Mouse (Mus musculus) MN1 (cell line): ENCODE data around the gene Kcnq1.

Source experiments
- DNase-seq: peaks from one replicate; pipeline ENCODE4 v3.0.0-alpha.2; 2016; ENCODE audit warnings: low spot score

Kcnq1 gene

DNA sequence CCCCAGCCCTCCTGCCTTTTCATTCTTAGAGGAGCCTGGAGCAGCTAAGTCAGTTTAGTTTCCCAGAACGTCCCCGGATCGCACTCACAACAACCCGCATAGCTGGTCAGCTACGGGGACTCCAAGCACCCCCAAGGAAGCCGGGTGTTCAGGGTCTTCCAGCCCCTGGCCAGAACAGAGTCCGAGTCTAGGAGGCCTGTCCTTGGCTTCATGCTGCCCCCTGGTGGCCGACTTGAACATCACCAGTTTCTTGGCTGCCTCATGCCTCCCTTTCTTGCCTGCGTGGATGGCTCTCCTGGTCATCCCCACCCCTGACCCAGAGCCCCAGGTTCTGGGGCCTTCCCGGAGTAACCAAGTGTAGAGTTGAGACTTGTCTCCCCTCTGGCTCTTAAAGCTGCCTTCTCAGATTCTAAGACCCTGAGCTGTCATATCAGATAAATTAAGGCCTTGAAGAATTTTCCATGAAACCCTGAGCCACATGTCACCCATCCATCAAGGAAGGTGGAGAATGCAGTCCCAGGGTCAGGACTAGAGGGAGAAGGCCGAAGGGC, 357.8 kb downstream of the Kcnq1 start:
- DNase-seq: peak; percentile 68

DNA sequence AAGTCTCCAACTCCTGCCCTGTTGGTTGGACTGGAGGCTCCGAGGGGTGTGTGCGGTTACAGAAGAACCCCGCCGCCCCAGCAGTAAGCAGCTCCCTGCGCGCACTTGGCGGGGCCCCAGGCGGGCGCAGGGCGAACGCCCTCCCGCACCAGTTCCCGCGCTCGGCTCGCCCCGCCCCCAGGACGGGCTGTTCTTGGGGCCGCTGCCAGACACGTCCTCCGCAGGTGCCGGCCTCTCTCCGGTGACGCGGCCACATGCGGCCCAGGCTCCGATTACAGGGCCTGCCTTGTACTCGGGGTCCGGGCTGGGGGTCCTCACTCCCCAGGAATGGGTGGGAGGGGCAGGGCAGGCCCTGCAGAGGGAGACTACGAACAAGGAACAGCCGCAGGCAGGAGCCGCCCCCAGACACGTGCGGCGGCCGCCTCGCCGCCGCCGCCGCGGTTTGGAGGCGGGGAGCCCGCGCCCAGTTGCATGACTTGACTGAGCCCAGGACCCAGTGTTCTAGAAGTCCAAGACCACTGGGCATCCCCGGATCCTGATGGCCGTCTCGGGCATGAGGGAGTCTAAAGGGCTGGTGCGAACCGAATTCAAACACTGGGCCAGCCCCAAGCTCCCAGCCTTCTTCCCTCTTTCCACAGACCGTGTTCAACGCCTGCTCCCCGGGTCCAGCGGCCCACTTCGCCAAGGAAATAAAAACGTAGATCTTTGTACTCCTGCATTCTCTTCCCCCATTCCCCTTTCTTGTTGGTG, 358.8 kb downstream of the Kcnq1 start:
- no peak for DNase-seq

DNA sequence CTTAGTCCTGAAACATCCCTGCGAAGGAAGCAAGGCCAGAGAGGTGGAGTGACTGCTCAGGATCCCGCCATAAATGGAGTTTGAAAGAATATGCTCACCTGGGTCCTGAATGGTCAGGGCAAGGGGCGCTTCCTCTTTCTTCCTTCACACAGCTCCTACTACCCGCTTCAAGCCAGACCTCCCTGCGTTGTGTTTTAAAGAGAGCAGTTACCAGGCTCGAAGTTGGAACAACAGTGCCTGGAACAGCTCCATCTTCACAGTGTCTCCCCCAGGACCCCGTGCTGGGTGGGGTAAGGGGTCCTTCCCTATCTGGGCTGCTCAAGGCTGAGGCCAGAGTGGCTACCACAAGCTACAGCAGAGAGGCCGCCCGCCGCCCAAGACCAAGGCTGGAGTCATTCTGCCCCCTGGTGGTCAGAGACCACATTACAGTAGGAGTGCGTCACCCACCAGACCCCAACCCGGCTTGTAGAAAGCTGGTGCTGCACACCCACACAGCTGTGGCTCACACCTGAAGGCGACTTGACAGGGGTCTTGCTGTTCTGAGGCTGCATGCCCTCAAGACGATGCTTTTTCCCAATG, 360.0 kb downstream of the Kcnq1 start:
- DNase-seq: peak; percentile 66

DNA sequence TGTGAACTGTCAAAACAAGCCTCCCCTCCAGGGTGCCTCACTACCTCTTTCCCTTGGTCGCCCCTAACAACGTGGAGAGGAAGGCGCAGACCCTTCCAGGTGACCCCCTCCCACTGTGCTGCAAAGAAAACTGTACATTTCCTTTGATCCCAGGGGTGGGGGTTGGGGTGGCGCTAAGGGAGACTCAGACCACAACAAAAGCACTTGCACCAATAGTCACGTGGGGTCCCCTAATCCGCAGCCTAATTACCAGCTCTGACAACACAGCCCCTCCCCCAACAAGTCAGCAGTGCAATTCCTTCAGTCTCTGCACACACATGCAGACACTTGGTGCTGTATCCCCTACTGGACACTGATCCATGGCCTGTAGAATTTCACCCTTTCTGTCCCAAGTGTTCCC, 361.6 kb downstream of the Kcnq1 start:
- DNase-seq: no peak

DNA sequence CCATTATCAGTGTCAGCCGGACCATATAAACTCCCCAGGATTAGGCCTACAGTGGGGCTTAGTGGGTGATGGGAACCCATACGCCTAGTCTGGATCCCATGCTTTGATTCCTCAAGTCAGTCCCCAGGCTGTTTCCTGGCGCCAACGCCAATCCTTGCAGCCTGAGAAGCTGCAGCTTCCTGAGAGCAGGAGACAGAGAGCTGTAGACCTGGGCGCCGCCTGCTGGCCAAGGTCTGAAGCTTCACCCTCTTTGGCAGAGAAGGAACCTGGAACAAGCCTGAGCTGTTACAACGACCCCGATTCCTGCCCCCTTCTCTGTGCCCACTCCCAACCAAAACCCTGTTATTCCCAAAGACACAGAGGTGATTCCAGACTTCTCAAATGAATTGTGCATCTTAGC, 363.8 kb downstream of the Kcnq1 start:
- peak; percentile 76 for DNase-seq

DNA sequence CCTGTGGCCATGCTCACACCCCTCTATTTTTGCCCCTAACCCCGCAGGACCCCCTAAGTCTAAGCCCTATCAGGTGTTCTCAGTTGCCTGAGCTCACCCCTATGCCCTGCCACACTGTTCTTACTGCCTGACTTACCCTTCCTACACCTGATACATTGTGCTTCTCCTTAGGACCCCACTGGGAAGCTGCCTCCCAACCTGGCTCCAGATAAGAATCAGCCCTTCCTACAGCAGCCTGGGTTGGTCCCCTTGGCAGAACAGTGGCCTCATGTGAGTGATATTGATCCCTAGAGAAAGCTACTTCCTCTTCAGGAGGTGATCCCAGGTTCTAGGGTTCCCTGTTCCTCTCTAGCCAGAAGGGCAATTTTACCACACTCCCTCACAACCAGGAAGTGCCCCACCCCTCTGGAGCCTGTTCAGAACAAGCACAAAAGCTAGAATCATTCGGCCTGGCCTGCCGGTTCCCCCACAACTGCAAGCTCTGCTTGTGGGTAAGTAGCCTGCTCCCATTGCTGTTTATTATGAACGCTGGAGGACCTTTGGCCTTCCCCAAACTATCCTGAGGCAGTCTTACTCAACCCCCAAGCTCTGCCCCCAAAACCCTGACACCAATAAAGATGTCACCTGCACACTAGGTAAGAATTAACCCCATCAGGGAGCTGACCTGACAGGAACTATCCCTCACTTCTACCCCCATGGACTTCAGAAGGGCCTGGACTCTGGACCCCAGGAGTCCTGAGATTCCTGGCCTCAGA, 367.4 kb downstream of the Kcnq1 start, which contains the start of gene Slc22a18:
Gene Slc22a18 (plus strand): TSS at position 390 of the 755 bp plus-strand sequence.
- DNase-seq: no peak

DNA sequence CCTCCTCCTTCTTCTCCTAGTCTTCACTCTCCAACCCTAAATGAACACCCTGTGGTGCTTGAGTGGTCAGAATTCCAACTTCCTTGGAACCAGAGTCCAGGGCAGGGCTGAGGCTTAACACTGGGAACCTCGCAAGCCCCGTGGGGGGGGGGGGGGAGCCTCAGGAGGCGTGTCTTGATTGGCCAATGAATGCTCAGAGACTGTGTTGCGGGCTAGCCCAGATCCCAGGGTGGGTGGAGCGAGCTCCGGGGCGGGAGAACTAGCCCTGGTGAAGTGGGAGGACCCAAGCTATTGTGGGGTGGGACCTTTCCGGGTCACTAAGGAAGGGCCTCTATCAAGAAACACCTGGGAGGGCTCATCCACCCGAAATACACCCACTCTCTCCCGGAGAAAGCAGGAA, 368.6 kb downstream of the Kcnq1 start:
- DNase-seq: no peak

DNA sequence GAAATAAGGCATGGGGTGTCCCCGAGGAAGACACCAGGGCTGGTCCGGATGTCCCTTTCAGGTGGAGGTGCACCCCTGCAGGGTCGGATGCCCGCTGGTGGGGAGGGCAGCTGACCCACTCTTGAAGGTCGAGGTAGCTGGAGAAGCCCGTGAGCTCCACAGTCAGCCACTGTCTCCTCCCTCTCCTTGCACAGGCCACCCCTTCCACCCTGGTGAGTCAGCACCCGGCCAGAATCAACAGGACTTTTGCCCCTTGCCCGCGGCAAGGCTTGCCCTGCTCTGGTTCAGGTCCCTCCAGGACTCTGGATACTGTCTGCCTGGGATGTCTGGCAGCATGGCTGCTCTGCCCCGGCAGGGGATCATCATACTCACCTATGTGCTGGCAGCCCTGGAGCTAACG, 369.7 kb downstream of the Kcnq1 start:
- DNase-seq: peak; percentile 27
